Mouse (Mus musculus): Measurements from ENCODE around the gene Ciz1. TPM values are rescaled to one million over a fixed set of nuclear protein-coding genes. Genes with fewer than 3 reads are reported as not detected.

Ciz1 gene
- polyA plus RNA-seq, 1 experiment from 2014 or later = 57.7 TPM

GRCm38 (mm10) chr2:32343351-32343671 lies 8.8 kb upstream of the Ciz1 start:
- Histone ChIP-seq H3K9me3 (no peaks in the 10 kb centered on the region), H3K27ac (no peak overlapping the region), H3K4me3 (no peak overlapping the region), H3K36me3 (replicated peaks) (no peaks in the 10 kb centered on the region; the same call in 1 of the 2 replicates), H3K27me3 (ENCODE audit: poor library complexity, severe bottlenecking) (no peaks in the 10 kb centered on the region; the same call in 1 of the 2 replicates), H3K4me1 (peaks cover 21% of the 10 kb centered on the region)
- DNase-seq (ENCODE audit: extremely low spot score, low spot score) = no peak
- WGBS = 88% methylated on average over 2 of the region's 2 CpGs

- 89% methylated on average over 10 of the region's 10 CpGs for WGBS
Measured at GRCm38 (mm10) chr2:32344056-32344455, 8.1 kb upstream of the Ciz1 start.

GRCm38 (mm10) chr2:32344598-32345321 lies 7.4 kb upstream of the Ciz1 start:
- peaks cover 5% of the 10 kb centered on the region; the same call in 1 of the 2 replicates for H3K27me3 ChIP-seq (ENCODE audit: poor library complexity, severe bottlenecking)
- H3K4me1 ChIP-seq = peaks cover 26% of the 10 kb centered on the region
- DNase-seq (ENCODE audit: extremely low spot score, low spot score) = no peak
- H3K4me3 ChIP-seq = no peak overlapping the region
- H3K27ac ChIP-seq = no peak overlapping the region
- no peaks in the 10 kb centered on the region for H3K36me3 ChIP-seq (replicated peaks)
- 67% methylated on average over 14 of the region's 14 CpGs for WGBS
- H3K9me3 ChIP-seq = no peaks in the 10 kb centered on the region

More at GRCm38 (mm10) chr2:32344056-32344455, 8.1 kb upstream of the Ciz1 start:
- no peaks in the 10 kb centered on the region for H3K9me3 ChIP-seq
- peaks cover 21% of the 10 kb centered on the region for H3K4me1 ChIP-seq
- no peak overlapping the region for H3K4me3 ChIP-seq
- H3K27me3 ChIP-seq (ENCODE audit: poor library complexity, severe bottlenecking) = no peaks in the 10 kb centered on the region; the same call in 1 of the 2 replicates
- no peak for DNase-seq (ENCODE audit: extremely low spot score, low spot score)
- H3K27ac ChIP-seq = no peak overlapping the region
- no peaks in the 10 kb centered on the region for H3K36me3 ChIP-seq (replicated peaks)

- Histone ChIP-seq H3K9me3 (no peaks in the 10 kb centered on the region), H3K4me1 (peaks cover 40% of the 10 kb centered on the region), H3K27me3 (ENCODE audit: poor library complexity, severe bottlenecking) (peaks cover 27% of the 10 kb centered on the region), H3K27ac (no peak overlapping the region), H3K36me3 (replicated peaks) (no peaks in the 10 kb centered on the region), H3K4me3 (no peak overlapping the region)
- 79% methylated on average over 6 of the region's 6 CpGs for WGBS
- DNase-seq (ENCODE audit: extremely low spot score, low spot score) = no peak
Measured at GRCm38 (mm10) chr2:32347019-32347418, 5.1 kb upstream of the Ciz1 start.

- DNase-seq (ENCODE audit: extremely low spot score, low spot score) = no peak
- no peak overlapping the region for H3K27ac ChIP-seq
- H3K4me1 ChIP-seq = peaks cover 46% of the 10 kb centered on the region
- 86% methylated on average over 11 of the region's 11 CpGs for WGBS
- no peaks in the 10 kb centered on the region for H3K36me3 ChIP-seq (replicated peaks)
- peaks cover 35% of the 10 kb centered on the region for H3K27me3 ChIP-seq (ENCODE audit: poor library complexity, severe bottlenecking)
- H3K9me3 ChIP-seq = no peaks in the 10 kb centered on the region
- no peak overlapping the region for H3K4me3 ChIP-seq
Measured at GRCm38 (mm10) chr2:32348311-32348710, 3.8 kb upstream of the Ciz1 start.

- no peak for DNase-seq (ENCODE audit: extremely low spot score, low spot score)
- peaks cover 35% of the 10 kb centered on the region for H3K27me3 ChIP-seq (ENCODE audit: poor library complexity, severe bottlenecking)
- H3K9me3 ChIP-seq = no peaks in the 10 kb centered on the region
- no peaks in the 10 kb centered on the region for H3K36me3 ChIP-seq (replicated peaks)
- peaks cover 51% of the 10 kb centered on the region for H3K4me1 ChIP-seq
- H3K4me3 ChIP-seq = no peak overlapping the region
- no peak overlapping the region for H3K27ac ChIP-seq
- WGBS = 68% methylated on average over 8 of the region's 8 CpGs
Measured at GRCm38 (mm10) chr2:32349625-32350255, 2.4 kb upstream of the Ciz1 start.

- Histone ChIP-seq H3K4me3 (no peak overlapping the region), H3K27ac (peak overlapping the region; percentile 30; the same call in 1 of the 2 replicates), H3K36me3 (replicated peaks) (no peaks in the 10 kb centered on the region), H3K27me3 (ENCODE audit: poor library complexity, severe bottlenecking) (peaks cover 35% of the 10 kb centered on the region), H3K4me1 (peaks cover 47% of the 10 kb centered on the region), H3K9me3 (no peaks in the 10 kb centered on the region)
- WGBS = 58% methylated on average over 13 of the region's 13 CpGs
- DNase-seq (ENCODE audit: extremely low spot score, low spot score) = no peak
Measured at GRCm38 (mm10) chr2:32350471-32351051, 1.6 kb upstream of the Ciz1 start.

- Histone ChIP-seq H3K27me3 (ENCODE audit: poor library complexity, severe bottlenecking) (peaks cover 35% of the 10 kb centered on the region), H3K27ac (peak overlapping the region; percentile 85), H3K9me3 (no peaks in the 10 kb centered on the region), H3K4me1 (peaks cover 47% of the 10 kb centered on the region), H3K4me3 (peak overlapping the region; percentile 71), H3K36me3 (replicated peaks) (no peaks in the 10 kb centered on the region)
- DNase-seq (ENCODE audit: extremely low spot score, low spot score) = no peak
- WGBS = 58% methylated on average over 9 of the region's 9 CpGs
Measured at GRCm38 (mm10) chr2:32351471-32351961, 611 bp upstream of the Ciz1 start.

GRCm38 (mm10) chr2:32353007-32353542 lies 948 bp downstream of the Ciz1 start, which contains the start of gene Dnm1:
Gene Dnm1, minus strand, starts transcription at chr2:32353338.
- Histone ChIP-seq H3K4me1 (peaks cover 51% of the 10 kb centered on the region), H3K27ac (peak within 1 kb of the TSS; percentile 85), H3K4me3 (peak within 1 kb of the TSS; percentile 71), H3K36me3 (replicated peaks) (no peaks in the 10 kb centered on the region), H3K9me3 (no peaks in the 10 kb centered on the region), H3K27me3 (ENCODE audit: poor library complexity, severe bottlenecking) (peaks cover 35% of the 10 kb centered on the region)
- DNase-seq (ENCODE audit: extremely low spot score, low spot score) = peak; percentile 89
- WGBS = under 1% methylated on average over 63 of the region's 63 CpGs

- WGBS = 78% methylated on average over 6 of the region's 6 CpGs
- no peak for DNase-seq (ENCODE audit: extremely low spot score, low spot score)
- H3K36me3 ChIP-seq (replicated peaks) = no peaks in the 10 kb centered on the region
- H3K27ac ChIP-seq = no peak overlapping the region
- peaks cover 35% of the 10 kb centered on the region for H3K27me3 ChIP-seq (ENCODE audit: poor library complexity, severe bottlenecking)
- H3K9me3 ChIP-seq = no peaks in the 10 kb centered on the region
- peaks cover 51% of the 10 kb centered on the region for H3K4me1 ChIP-seq
- no peak overlapping the region; the same call in 1 of the 2 replicates for H3K4me3 ChIP-seq
Measured at GRCm38 (mm10) chr2:32353836-32354235, 1.7 kb downstream of the Ciz1 start.

- Histone ChIP-seq H3K27ac (no peak overlapping the region), H3K27me3 (ENCODE audit: poor library complexity, severe bottlenecking) (peaks cover 33% of the 10 kb centered on the region), H3K36me3 (replicated peaks) (no peaks in the 10 kb centered on the region), H3K4me3 (no peak overlapping the region), H3K4me1 (peaks cover 49% of the 10 kb centered on the region), H3K9me3 (no peaks in the 10 kb centered on the region)
- DNase-seq (ENCODE audit: extremely low spot score, low spot score) = no peak
- 89% methylated on average over 3 of the region's 3 CpGs for WGBS
Measured at GRCm38 (mm10) chr2:32354336-32354895, 2.3 kb downstream of the Ciz1 start.

- Histone ChIP-seq H3K27me3 (ENCODE audit: poor library complexity, severe bottlenecking) (peaks cover 20% of the 10 kb centered on the region), H3K4me1 (peaks cover 46% of the 10 kb centered on the region), H3K4me3 (no peak overlapping the region), H3K27ac (no peak overlapping the region), H3K36me3 (replicated peaks) (no peaks in the 10 kb centered on the region), H3K9me3 (no peaks in the 10 kb centered on the region)
- DNase-seq (ENCODE audit: extremely low spot score, low spot score) = no peak
- 88% methylated on average over 10 of the region's 10 CpGs for WGBS
Measured at GRCm38 (mm10) chr2:32356216-32356615, 4.1 kb downstream of the Ciz1 start.
